Comparison of ENCODE assay signal across 13 mouse cellular contexts in the genomic region with DNA sequence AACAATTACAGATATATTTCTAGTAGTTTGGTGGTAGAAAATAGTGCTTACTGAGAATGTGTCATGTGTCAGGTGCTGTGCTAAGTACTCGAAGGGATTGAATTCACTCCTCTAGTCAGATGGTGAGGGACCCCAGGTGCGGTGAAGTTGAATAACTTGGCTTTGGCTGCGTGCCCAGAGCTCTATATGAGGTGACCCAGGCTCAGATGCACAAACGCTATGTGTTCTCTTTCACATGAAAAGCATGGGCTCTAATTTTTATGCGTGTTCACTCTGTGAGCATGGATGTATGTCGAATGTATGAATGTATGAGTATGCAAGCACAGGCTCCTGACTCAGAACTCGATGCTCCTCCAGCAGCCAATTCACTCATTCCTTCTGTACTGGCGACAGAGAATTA.
A peak's percentile ranks its signal among the peaks of the same experiment; 100 is the strongest.
DNase-seq lines count a peak whose midpoint lies in the region; ATAC-seq and TF ChIP-seq lines count a peak whose summit lies in the region.
"Had no signal": no experiment of that assay in that cellular context is flagged by ENCODE, and none has a peak within 500 bp of the region (broad histone marks: within the 10 kb centered on the region; RNA-seq: fewer than 3 reads in every experiment).

No protein-coding gene starts in this region.

- whole genome bisulfite sequencing in embryonic facial prominence, embryonic 14.5 days, result 47% methylated on average over 8 of the region's 8 CpGs
- 9% methylated on average over 8 of the region's 8 CpGs for WGBS in forebrain, embryonic 15.5 days
- 35% methylated on average over 8 of the region's 8 CpGs for WGBS in midbrain, embryonic 12.5 days

- no peaks in the 10 kb centered on the region for H3K9me3 ChIP-seq in embryonic facial prominence, embryonic 14.5 days (ENCODE audit: control insufficient read depth, low read length)
- no peaks in the 10 kb centered on the region for H3K9me3 ChIP-seq in forebrain, embryonic 15.5 days
- no peaks in the 10 kb centered on the region for H3K9me3 ChIP-seq in midbrain, embryonic 12.5 days
- H3K9me3 ChIP-seq: heart, embryonic 10.5 days; stomach, embryonic 15.5 days had no signal

- no peak for DNase-seq in layer of hippocampus, adult 2 months (ENCODE audit: low spot score in 2 of 2)
- no peak for DNase-seq in layer of hippocampus, adult 8-10 months (ENCODE audit: low spot score in 2 of 2)
- peak; percentile 74 for DNase-seq in embryonic facial prominence, embryonic 14.5 days (ENCODE audit: low spot score)
- no peak for DNase-seq in thymus, postnatal 10 days (ENCODE audit: low spot score in 2 of 2)
- no peak for DNase-seq in B cell, adult 2 months
- DNase-seq: adrenal gland, postnatal 14 days; cerebellum, adult 11 months had no signal

- TF ChIP-seq CTCF in layer of hippocampus, adult 2 months (conservative IDR thresholded peaks at IDR 0.05), result no peak

- H3K9ac ChIP-seq in embryonic facial prominence, embryonic 14.5 days (ENCODE audit: low read depth, low read length), result no peak overlapping the region
- H3K9ac ChIP-seq in forebrain, embryonic 15.5 days (replicated peaks), result no peak overlapping the region
- H3K9ac ChIP-seq in midbrain, embryonic 12.5 days (replicated peaks), result no peak overlapping the region
- H3K9ac ChIP-seq: liver, embryonic 14.5 days; stomach, embryonic 15.5 days had no signal

- H3K36me3 ChIP-seq in embryonic facial prominence, embryonic 14.5 days (ENCODE audit: control insufficient read depth, insufficient read depth, low read length), result no peaks in the 10 kb centered on the region
- no peaks in the 10 kb centered on the region for H3K36me3 ChIP-seq in forebrain, embryonic 15.5 days
- no peaks in the 10 kb centered on the region for H3K36me3 ChIP-seq in midbrain, embryonic 12.5 days
- H3K36me3 ChIP-seq: heart, embryonic 10.5 days; stomach, embryonic 15.5 days had no signal

- H3K4me2 ChIP-seq in embryonic facial prominence, embryonic 14.5 days (ENCODE audit: low read depth, low read length), result no peak overlapping the region
- H3K4me2 ChIP-seq in forebrain, embryonic 15.5 days (replicated peaks), result no peak overlapping the region
- H3K4me2 ChIP-seq in midbrain, embryonic 12.5 days (replicated peaks), result no peak overlapping the region
- H3K4me2 ChIP-seq: stomach, embryonic 15.5 days had no signal

- H3K4me3 ChIP-seq in layer of hippocampus, adult 2 months, result no peak overlapping the region
- no peak overlapping the region for H3K4me3 ChIP-seq in embryonic facial prominence, embryonic 14.5 days (ENCODE audit: low read depth, low read length)
- no peak overlapping the region for H3K4me3 ChIP-seq in forebrain, embryonic 15.5 days
- H3K4me3 ChIP-seq in midbrain, embryonic 12.5 days, result no peak overlapping the region
- H3K4me3 ChIP-seq: heart, embryonic 10.5 days; stomach, embryonic 15.5 days had no signal

- H3K4me1 ChIP-seq in embryonic facial prominence, embryonic 14.5 days (ENCODE audit: control insufficient read depth, insufficient read depth, low read length), result peaks cover 3% of the 10 kb centered on the region
- H3K4me1 ChIP-seq in forebrain, embryonic 15.5 days, result peaks cover 13% of the 10 kb centered on the region
- peaks cover 44% of the 10 kb centered on the region for H3K4me1 ChIP-seq in midbrain, embryonic 12.5 days
- H3K4me1 ChIP-seq: heart, embryonic 10.5 days; stomach, embryonic 15.5 days had no signal

- ATAC-seq in embryonic facial prominence, embryonic 14.5 days (ENCODE audit: low read depth), result peak; percentile 62
- ATAC-seq in forebrain, embryonic 15.5 days (replicated peaks), result peak; percentile 16; the same call in 1 of the 2 replicates
- ATAC-seq in midbrain, embryonic 12.5 days (ENCODE audit: low FRiP score, low read depth), result 0 out of 2 replicates have a peak, but pooled peaks have one; percentile 23

- H3K27me3 ChIP-seq in embryonic facial prominence, embryonic 14.5 days (replicated peaks; ENCODE audit: control insufficient read depth, insufficient read depth, low read length), result no peaks in the 10 kb centered on the region
- no peaks in the 10 kb centered on the region for H3K27me3 ChIP-seq in forebrain, embryonic 15.5 days
- H3K27me3 ChIP-seq in midbrain, embryonic 12.5 days, result no peaks in the 10 kb centered on the region
- H3K27me3 ChIP-seq: stomach, embryonic 15.5 days had no signal

- peak overlapping the region; percentile 37; the same call in 1 of the 2 replicates for H3K27ac ChIP-seq in layer of hippocampus, adult 2 months
- no peak overlapping the region for H3K27ac ChIP-seq in embryonic facial prominence, embryonic 14.5 days (replicated peaks; ENCODE audit: low read depth, low read length)
- no peak overlapping the region for H3K27ac ChIP-seq in forebrain, embryonic 15.5 days (replicated peaks)
- peak overlapping the region; percentile 42; the same call in 1 of the 2 replicates for H3K27ac ChIP-seq in midbrain, embryonic 12.5 days (replicated peaks)
- H3K27ac ChIP-seq: heart, embryonic 10.5 days; kidney, postnatal 0 days; liver, embryonic 14.5 days; stomach, embryonic 15.5 days had no signal

Comparison
In these comparisons a context has a peak if more than half of its experiments do, and no peak if none do; other contexts are left out.
1. H3K27ac ChIP-seq: peak in layer of hippocampus, adult 2 months (single experiment) and midbrain, embryonic 12.5 days (single experiment); none in embryonic facial prominence, embryonic 14.5 days (single experiment) and forebrain, embryonic 15.5 days (single experiment).
2. Peak in every context shown above with its lines, with median percentiles within 50 percentile points of each other: ATAC-seq.